20 mouse cellular contexts compared by ENCODE assay signal in genomic region chr15:101148604-101149003, GRCm38 (mm10). TPM values are rescaled to one million over a fixed set of nuclear protein-coding genes. Genes with fewer than 3 reads are reported as not detected.
DNase-seq lines count a peak whose midpoint lies in the region; ATAC-seq and TF ChIP-seq lines count a peak whose summit lies in the region.
"Had no signal": no experiment of that assay in that cellular context is flagged by ENCODE, and none has a peak within 500 bp of the region (broad histone marks: within the 10 kb centered on the region; RNA-seq: fewer than 3 reads in every experiment).

No protein-coding gene starts in this region.

- POLR2A ChIA-PET in Patski (lab: Charles Lee), result interaction anchor here (1.2 kb wide), 1 partner anchor 15 kb away, joined by 3 read pairs; no protein-coding TSS in a partner anchor

- CTCF ChIA-PET in Patski (lab: Charles Lee), result interaction anchor here (0.7 to 2.1 kb wide), 10 partner anchors 9 to 135 kb away, joined by 3 to 8 read pairs (median 3); partner anchors contain the start of gene Atg101

- no peaks in the 10 kb centered on the region for H3K27me3 ChIP-seq in heart, embryonic 12.5 days (replicated peaks)
- H3K27me3 ChIP-seq in kidney, embryonic 16.5 days (ENCODE audit: insufficient read depth, low read length), result no peaks in the 10 kb centered on the region
- H3K27me3 ChIP-seq in E14TG2a.4 (ENCODE audit: insufficient read depth, low read length), result no peaks in the 10 kb centered on the region; the same call in 1 of the 2 replicates
- H3K27me3 ChIP-seq in Patski, result no peaks in the 10 kb centered on the region
- H3K27me3 ChIP-seq: embryonic facial prominence, embryonic 12.5 days; limb, embryonic 15.5 days had no signal

- no peaks in the 10 kb centered on the region for H3K36me3 ChIP-seq in heart, embryonic 12.5 days
- no peaks in the 10 kb centered on the region for H3K36me3 ChIP-seq in kidney, embryonic 16.5 days (ENCODE audit: insufficient read depth, low read length)
- no peaks in the 10 kb centered on the region for H3K36me3 ChIP-seq in E14TG2a.4 (ENCODE audit: insufficient read depth, low read length)
- H3K36me3 ChIP-seq: embryonic facial prominence, embryonic 12.5 days; limb, embryonic 15.5 days; neural tube, embryonic 12.5 days had no signal

- DNase-seq in heart, adult 9 months (ENCODE audit: low spot score in 2 of 2), result no peak
- DNase-seq in kidney, postnatal 4 days, result no peak
- DNase-seq in Patski (ENCODE audit: low read depth, low spot score), result no peak
- DNase-seq in ovary, postnatal 36 days (ENCODE audit: low spot score), result no peak
- DNase-seq in neural tube, embryonic 10.5 days (ENCODE audit: extremely low spot score, low spot score), result no peak
- DNase-seq: cerebellum, adult 8-10 months; kidney, adult 8-10 months; layer of hippocampus, postnatal 36 days; right cerebral cortex, postnatal 14 days; thymus, postnatal 25 days had no signal

- peak overlapping the region; percentile 41; the same call in 1 of the 2 replicates for H3K4me2 ChIP-seq in heart, embryonic 12.5 days
- H3K4me2 ChIP-seq in kidney, embryonic 16.5 days (replicated peaks; ENCODE audit: low read depth, low read length), result no peak overlapping the region
- H3K4me2 ChIP-seq: embryonic facial prominence, embryonic 12.5 days; limb, embryonic 15.5 days; neural tube, embryonic 12.5 days had no signal

- TF ChIP-seq CTCF in E14TG2a.4 (conservative IDR thresholded peaks at IDR 0.05; ENCODE audit: low read length) (peak; percentile 65), Patski (IDR thresholded peaks at IDR 0.05) (peak; percentile 57)

- no peak overlapping the region for H3K4me3 ChIP-seq in heart, embryonic 12.5 days
- H3K4me3 ChIP-seq in kidney, embryonic 16.5 days (ENCODE audit: low read length), result no peak overlapping the region
- H3K4me3 ChIP-seq in E14TG2a.4 (replicated peaks; ENCODE audit: low read length), result no peak overlapping the region
- H3K4me3 ChIP-seq: embryonic facial prominence, embryonic 12.5 days; limb, embryonic 15.5 days; neural tube, embryonic 12.5 days had no signal

- ATAC-seq in heart, embryonic 12.5 days (ENCODE audit: insufficient number of reproducible peaks, low FRiP score), result no peak
- no peak for ATAC-seq in kidney, embryonic 16.5 days (ENCODE audit: low FRiP score, low TSS enrichment)
- no peak for ATAC-seq in Patski
- ATAC-seq: forebrain, embryonic 16.5 days; hindbrain, embryonic 16.5 days had no signal

- 65% methylated on average over 6 of the region's 6 CpGs for WGBS in heart, embryonic 12.5 days
- WGBS in kidney, embryonic 16.5 days, result 67% methylated on average over 6 of the region's 6 CpGs

- no peak overlapping the region for H3K9ac ChIP-seq in heart, embryonic 12.5 days
- no peak overlapping the region for H3K9ac ChIP-seq in kidney, embryonic 16.5 days (replicated peaks; ENCODE audit: low read length)
- H3K9ac ChIP-seq: embryonic facial prominence, embryonic 12.5 days; limb, embryonic 15.5 days; neural tube, embryonic 12.5 days had no signal

- H3K4me1 ChIP-seq in heart, embryonic 12.5 days (replicated peaks), result peaks cover 50% of the 10 kb centered on the region
- H3K4me1 ChIP-seq in kidney, embryonic 16.5 days (ENCODE audit: insufficient read depth, low read length), result peaks cover 53% of the 10 kb centered on the region
- peaks cover 57% of the 10 kb centered on the region for H3K4me1 ChIP-seq in E14TG2a.4 (replicated peaks; ENCODE audit: low read depth, low read length)

- H3K9me3 ChIP-seq in heart, embryonic 12.5 days (replicated peaks), result no peaks in the 10 kb centered on the region
- no peaks in the 10 kb centered on the region for H3K9me3 ChIP-seq in kidney, embryonic 16.5 days (ENCODE audit: low read length)
- H3K9me3 ChIP-seq in E14TG2a.4 (ENCODE audit: low read length), result no peaks in the 10 kb centered on the region
- H3K9me3 ChIP-seq: embryonic facial prominence, embryonic 12.5 days; limb, embryonic 15.5 days; neural tube, embryonic 12.5 days had no signal

- H3K27ac ChIP-seq in heart, embryonic 12.5 days (ENCODE audit: poor library complexity, severe bottlenecking), result 0 out of 2 replicates have a peak overlapping the region, but pooled peaks have one; percentile 40
- H3K27ac ChIP-seq in kidney, embryonic 16.5 days (ENCODE audit: low read length), result 0 out of 2 replicates have a peak overlapping the region, but pooled peaks have one; percentile 20
- H3K27ac ChIP-seq: embryonic facial prominence, embryonic 12.5 days; limb, embryonic 15.5 days; neural tube, embryonic 12.5 days had no signal

- in situ Hi-C loops in Patski (cut with MboI; ENCODE audit: low pct_unique_long_range_greater_than_20kb), result loop anchor here (10.0 kb wide), 1 partner anchor 46 kb away; no protein-coding TSS in a partner anchor

RNA-seq across cellular contexts. Expression of gene Acvrl1, which starts 20.3 kb away (rescaled TPM):
- 3.1 and 3.6 TPM in 2 replicates for polyA plus RNA-seq in heart, embryonic 12.5 days (2016; fragmentation: Nextera tagmentation; extraction: Ambion mirVana)
- polyA plus RNA-seq in kidney, embryonic 16.5 days (2015; fragmentation: Nextera tagmentation; extraction: Ambion mirVana), result 20.6 and 24.4 TPM in 2 replicates
- polyA plus RNA-seq in Patski (2021), result not detected

RNA-seq across cellular contexts. Expression of gene Acvr1b, which starts 25.3 kb away (rescaled TPM):
- 6.8 TPM in 2 replicates for polyA plus RNA-seq in heart, embryonic 12.5 days (2016; fragmentation: Nextera tagmentation; extraction: Ambion mirVana)
- polyA plus RNA-seq in kidney, embryonic 16.5 days (2015; fragmentation: Nextera tagmentation; extraction: Ambion mirVana), result 7.4 and 8.8 TPM in 2 replicates
- 31.1 TPM for polyA plus RNA-seq in Patski (2021)

RNA-seq across cellular contexts. Expression of gene Ankrd33, which starts 33.0 kb away (rescaled TPM):
- polyA plus RNA-seq in heart, embryonic 12.5 days (2016; fragmentation: Nextera tagmentation; extraction: Ambion mirVana), result not detected in 2 replicates
- polyA plus RNA-seq in kidney, embryonic 16.5 days (2015; fragmentation: Nextera tagmentation; extraction: Ambion mirVana), result not detected in 2 replicates
- not detected for polyA plus RNA-seq in Patski (2021)
- polyA plus RNA-seq: embryonic facial prominence, embryonic 12.5 days; forebrain, embryonic 16.5 days; heart, embryonic 14.5 days; hindbrain, embryonic 16.5 days; limb, embryonic 15.5 days; neural tube, embryonic 12.5 days; testis, adult 2 months had no signal
